Mouse (Mus musculus) megakaryocyte-erythroid progenitor cell, adult 5-6 weeks (primary cell): ENCODE results near the gene Ywhab. TPM values are rescaled to one million over a fixed set of nuclear protein-coding genes. Genes with fewer than 3 reads are reported as not detected.
A peak's percentile ranks its signal among the peaks of the same experiment; 100 is the strongest.

Experiments
- ATAC-seq: replicated peaks from 2 replicates; pipeline ENCODE4 v1.8.0; 2016; ENCODE audit warnings: mild to moderate bottlenecking, inconsistent platforms; ENCODE audit not compliant: severe bottlenecking, poor library complexity, low FRiP score, low TSS enrichment
- total RNA-seq, 2 experiments: library from RNA; stranded (forward) in 1 of 2; stranded (reverse) in 1 of 2; fragments of 200-1000, 215-1000 nt in 1 of 2; fragments of >200 nt in 1 of 2; fragmentation: Nextera tagmentation in 1 of 2; gene quantifications; 2 replicates each; pipeline ENCODE4 v1.2.3; 2014 to 2017

Ywhab gene
- total RNA-seq (2014; fragmentation: Nextera tagmentation) (111 and 112 TPM in 2 replicates), total RNA-seq (2017) (54.1 and 60.2 TPM in 2 replicates)

- ATAC-seq = no peak
Observed at GRCm38 (mm10) chr2:163994654-163994976, at the start of gene Ywhab. Ywhab (plus strand) TSS chr2:163994960.

DNA sequence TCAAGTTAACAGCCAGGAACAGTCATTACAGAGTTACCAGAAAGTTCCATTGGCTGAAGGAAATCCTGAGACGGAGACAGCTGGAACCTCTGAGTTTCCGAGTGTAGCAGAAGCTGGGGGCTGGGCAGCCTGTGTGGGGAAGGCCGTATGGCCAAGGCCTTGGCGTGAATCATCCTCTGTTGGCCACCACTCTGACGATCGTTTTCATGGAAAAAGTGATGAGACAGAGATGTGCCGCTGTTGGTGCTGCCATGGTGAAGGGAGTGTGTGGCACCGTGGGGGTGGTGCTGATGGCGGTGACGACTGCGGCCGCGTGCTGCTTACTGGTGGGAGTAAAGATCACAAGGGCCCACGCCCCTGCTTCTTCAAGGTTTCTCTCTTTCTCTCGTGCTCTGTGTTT is 48.5 kb upstream of the Ywhab start:
- no peak for ATAC-seq

GRCm38 (mm10) chr2:163947976-163948375 is 46.8 kb upstream of the Ywhab start:
- no peak for ATAC-seq

DNA sequence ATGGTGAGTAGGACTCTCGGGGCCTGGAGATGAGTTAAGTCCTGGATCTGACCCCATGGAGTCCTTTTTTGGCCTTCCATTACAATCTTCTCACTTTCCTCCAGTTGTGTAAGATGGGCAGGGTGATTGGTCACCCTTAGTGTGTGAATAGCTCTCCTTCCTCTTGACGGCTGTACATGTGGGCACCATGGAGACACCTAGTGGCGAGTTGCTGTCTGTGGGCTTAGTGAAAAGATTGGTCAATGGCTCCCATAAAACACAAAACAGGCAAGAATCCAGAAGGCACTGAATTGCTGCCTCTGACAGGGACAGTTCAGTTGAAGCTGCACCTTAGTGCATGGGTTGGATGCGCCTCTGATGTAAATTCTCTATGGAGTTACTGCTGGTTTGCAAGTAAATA is 43.0 kb upstream of the Ywhab start:
- ATAC-seq = peak; percentile 79

DNA sequence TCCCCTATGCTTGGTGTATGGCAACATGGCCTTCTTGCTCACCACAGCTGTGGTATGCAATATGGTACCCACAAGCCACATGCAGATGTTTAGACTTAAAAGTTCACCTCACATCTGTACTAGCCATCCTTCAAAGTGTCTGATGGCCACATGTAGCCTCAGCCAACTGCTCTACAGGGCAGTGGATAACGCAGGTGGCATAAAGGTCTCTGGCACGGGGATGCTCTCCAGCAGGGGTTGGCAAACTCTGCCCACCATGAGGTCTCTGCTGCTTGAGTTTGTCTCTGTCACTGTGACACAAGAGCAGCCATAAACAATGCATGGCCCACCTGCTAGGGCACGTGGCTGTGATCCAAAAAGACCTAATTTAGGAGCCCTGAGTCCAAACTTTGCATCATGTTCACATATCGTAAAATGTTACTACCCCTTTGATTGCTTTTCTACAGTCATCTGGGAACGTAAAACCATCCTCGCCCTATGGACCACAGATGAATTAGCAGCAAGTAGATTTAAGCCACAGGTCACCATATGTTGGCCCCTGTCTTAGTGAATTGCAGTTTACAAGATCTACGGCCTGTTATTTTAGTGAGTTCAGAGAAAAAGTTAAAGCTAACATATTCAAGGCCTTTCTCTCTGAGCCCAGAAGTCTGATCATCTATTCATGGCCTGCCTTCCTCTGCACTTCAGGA is 41.0 kb upstream of the Ywhab start:
- ATAC-seq = no peak

DNA sequence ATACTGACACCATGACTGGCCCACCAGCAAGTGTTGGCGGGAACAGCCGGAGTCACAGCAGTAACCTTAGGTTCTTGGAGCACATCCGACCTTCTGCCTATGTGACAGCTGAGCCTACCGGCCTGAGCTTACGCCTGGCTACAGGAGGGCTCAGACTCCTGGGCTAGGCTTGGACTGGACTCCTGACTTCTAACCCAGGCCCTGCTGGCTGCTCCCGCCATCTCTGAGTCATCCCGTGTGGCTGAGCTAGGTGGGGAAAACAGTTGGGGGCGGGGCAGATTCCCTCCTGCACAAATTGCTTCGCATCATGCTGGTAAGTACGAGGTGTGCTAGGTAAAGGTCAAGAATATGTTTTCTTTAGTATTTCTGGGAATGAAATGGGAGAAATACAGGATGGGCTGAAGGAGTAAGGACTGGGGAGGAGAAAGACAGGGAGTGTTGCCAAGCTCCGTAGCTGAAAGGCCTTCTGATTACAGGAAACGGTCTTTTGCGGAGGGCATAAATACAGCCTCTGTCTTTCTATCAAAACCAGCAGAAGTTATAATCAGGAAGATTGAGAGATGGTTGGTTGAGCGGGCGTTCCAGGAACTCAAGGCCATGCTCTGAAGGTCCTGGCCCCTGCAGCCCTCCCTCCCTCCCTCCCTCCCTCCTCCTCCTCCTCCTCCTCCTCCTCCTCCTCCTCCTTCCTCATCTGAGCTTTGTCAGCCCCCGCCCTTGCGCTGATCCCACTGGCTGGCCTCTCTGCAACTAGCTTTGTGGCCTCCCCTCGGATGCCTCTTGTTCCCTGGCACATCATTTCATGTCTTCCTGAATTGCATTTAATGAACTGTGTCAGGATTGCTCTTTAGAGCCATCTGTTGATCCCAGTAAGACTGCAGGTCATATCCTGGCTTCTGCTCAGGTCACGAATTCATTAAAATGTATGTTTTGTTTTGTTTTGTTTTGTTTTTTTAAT is 29.9 kb upstream of the Ywhab start:
- ATAC-seq = no peak

- ATAC-seq = no peak
Observed at GRCm38 (mm10) chr2:163965706-163966105, 29.1 kb upstream of the Ywhab start.

DNA sequence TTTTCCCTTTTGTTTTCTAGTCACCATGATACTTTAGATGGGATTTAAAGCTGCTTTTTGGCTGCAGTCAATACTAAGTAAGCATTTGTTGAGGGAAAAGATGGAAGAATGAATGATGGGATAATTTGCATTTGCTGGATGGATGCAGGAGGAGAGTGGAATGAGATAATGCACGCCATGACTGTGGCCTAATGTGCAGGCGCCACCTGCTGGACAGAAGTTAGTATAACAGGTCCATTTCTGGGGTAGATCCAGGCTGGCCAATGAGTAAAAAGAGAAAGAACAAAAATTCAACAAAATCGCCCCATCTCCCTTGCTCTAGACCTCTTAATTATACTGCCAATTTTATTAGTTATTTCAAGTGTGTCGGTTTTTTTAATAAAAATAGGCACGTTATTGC is 26.2 kb upstream of the Ywhab start:
- peak; percentile 74 for ATAC-seq

DNA sequence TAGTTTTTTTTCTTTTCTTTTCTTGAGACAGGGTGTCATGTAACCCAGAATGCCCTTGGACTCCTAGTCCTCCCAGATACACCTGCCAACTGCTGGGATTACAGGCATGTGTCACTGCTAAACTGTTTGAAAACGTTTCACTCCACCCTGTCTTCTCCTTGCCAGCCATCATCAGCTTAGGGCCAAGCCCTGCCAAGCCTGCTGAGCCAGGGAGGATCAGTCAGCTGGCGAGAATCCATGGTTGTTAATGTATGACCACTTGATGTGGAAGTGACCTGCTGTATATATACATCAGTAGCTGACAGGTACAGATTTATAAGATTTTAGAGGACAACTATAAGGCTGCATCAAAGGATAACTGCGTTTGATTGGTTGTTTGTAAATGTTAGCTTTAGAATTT is 24.4 kb upstream of the Ywhab start:
- ATAC-seq = no peak

DNA sequence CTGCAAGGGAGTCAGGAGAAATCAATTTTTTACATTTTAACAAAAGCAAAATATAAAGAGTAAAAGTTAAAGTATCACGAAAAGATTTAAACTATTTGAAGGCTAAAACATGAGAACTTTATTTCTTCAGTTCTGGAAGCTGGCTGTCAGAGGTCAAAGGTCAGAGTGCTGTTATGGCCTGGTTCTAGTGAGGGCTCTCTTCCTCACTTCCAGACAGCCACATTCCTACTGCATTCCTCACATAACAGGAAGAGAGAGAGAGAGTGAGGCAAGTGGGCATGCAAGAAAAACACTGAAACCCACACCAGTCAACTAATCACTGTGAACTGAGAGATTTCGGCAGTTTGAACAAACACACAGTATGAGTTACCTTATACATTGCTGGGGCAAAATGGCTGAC is 20.7 kb upstream of the Ywhab start:
- ATAC-seq = no peak

- ATAC-seq = no peak
Observed at GRCm38 (mm10) chr2:163976448-163976847, 18.3 kb upstream of the Ywhab start.

- ATAC-seq = peak; percentile 43; the same call in 1 of the 2 replicates
Observed at GRCm38 (mm10) chr2:163987233-163987632, 7.5 kb upstream of the Ywhab start.

- no peak for ATAC-seq
Observed at GRCm38 (mm10) chr2:163992871-163993270, 1.9 kb upstream of the Ywhab start.

DNA sequence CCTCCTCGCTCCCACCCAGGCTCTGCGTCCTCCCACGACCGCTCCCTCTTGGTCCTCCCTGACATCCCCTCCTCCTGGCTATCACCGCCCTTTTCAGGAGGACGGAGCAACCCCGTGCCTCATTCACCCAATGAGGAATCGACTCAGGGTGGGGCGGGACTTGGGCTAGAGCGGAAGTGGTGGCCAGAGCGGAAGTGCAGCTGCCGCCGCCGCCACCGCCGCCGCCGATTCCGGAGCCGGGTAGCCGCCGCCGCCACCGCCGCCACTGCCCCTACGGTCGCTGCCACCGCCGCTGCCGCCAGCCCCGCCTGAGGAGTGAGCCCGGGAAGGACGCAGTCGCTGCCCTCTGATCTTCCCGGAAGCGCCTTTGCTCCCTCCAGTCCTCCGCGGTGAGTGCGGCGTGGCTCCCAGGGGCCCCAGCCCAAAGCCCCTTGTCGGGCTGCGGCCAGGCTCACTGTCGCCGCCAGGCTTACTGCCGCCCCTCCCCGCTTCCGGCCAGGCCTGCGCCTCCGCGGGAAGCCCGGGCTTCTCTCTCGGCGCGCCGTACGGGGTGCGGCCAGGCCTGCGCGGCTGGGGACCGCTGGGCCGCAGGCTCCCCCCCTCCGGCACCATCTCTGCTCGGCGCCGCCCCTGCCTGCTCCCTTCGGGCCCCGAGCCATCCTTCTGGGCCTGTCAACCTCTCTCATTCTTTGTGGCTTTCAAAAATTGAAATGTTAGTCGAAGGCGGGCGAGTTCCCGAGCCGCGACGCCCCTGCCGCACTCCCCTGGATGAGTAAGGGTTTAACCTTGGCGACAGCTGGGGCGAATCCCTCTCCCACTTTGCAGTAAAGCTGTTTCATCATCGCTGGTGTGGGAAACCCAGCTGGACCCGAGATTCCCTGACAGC is 460 bp downstream of the Ywhab start:
- peak; percentile 99 for ATAC-seq

GRCm38 (mm10) chr2:163996275-163996674 is 1.5 kb downstream of the Ywhab start:
- no peak for ATAC-seq

- no peak for ATAC-seq
Observed at GRCm38 (mm10) chr2:163996899-163997298, 2.1 kb downstream of the Ywhab start.

GRCm38 (mm10) chr2:163998981-163999380 is 4.2 kb downstream of the Ywhab start:
- no peak for ATAC-seq

DNA sequence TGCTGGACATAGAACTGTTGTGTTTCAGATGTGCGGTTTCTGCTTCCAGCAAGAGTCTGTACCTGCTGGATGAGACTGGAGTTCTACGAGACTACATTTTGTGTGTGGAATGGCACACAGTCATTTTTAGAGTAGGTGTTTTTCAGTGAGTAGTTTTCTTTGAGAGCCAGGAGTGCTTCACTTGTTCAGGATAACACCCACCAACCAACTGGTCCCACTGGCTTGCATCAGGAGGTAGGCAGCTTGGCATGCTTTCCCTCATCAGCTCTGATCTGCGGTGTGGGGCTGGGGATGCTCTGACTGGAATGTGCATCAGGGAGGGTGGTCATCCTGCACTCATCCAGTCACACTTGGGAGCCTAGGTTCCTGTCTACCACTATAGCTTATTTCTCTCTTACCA is 7.9 kb downstream of the Ywhab start:
- no peak for ATAC-seq

GRCm38 (mm10) chr2:164004503-164004902 is 9.7 kb downstream of the Ywhab start:
- no peak; the same call in 1 of the 2 replicates for ATAC-seq

DNA sequence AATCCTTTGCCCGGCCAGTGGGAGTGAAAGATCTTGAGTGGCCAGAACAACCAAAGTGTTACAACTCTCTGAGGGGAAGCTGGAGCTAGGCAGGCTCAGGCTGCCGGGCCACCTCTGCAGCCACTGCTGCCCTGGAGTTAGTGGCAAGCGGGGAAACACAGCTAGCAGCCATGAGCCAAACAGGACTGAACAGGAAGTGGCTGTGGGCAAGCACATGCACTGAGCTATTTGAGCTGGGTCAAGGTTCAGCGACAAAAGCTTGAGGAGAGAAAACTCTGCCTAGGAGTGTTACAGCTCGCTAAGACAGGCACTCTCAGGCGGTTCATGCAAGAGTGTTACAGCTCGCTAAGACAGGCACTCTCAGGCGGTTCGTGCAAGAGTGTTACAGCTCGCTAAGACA is 12.2 kb downstream of the Ywhab start:
- ATAC-seq = no peak
